Mouse (Mus musculus) liver, adult 2 months (tissue): ENCODE measurements around the gene Kcnh1. TPM values are rescaled to one million over a fixed set of nuclear protein-coding genes. Genes with fewer than 3 reads are reported as not detected.

Source experiments
- DNase-seq: peaks from one replicate; pipeline ENCODE4 v3.0.0-alpha.2; 2011; ENCODE audit warnings: low read depth, low spot score; ENCODE audit errors: extremely low read depth
- H3K27ac ChIP-seq: fragments of 200-500 bp; replicated peaks from 2 replicates; pipeline ENCODE4 v1.5.1; 2012; ENCODE audit warnings: low read depth, mild to moderate bottlenecking, control low read depth, inconsistent platforms, low read length; ENCODE audit not compliant: insufficient read depth
- H3K27me3 ChIP-seq: fragments of 200-500 bp; 2 replicates; pipeline ENCODE4 v1.6.1; 2012; ENCODE audit warnings: mild to moderate bottlenecking, moderate library complexity, low read length, inconsistent platforms; ENCODE audit not compliant: control insufficient read depth, insufficient read depth
- H3K36me3 ChIP-seq: fragments of 200-500 bp; 2 replicates; pipeline ENCODE4 v1.6.1; 2012; ENCODE audit warnings: low read length, inconsistent platforms; ENCODE audit not compliant: control insufficient read depth, insufficient read depth
- H3K4me1 ChIP-seq: fragments of 200-500 bp; 2 replicates; pipeline ENCODE4 v1.6.1; 2011; ENCODE audit warnings: low read length; ENCODE audit not compliant: control insufficient read depth, insufficient read depth
- H3K4me3 ChIP-seq: fragments of 200-500 bp; 2 replicates; pipeline ENCODE4 v1.5.1; 2011; ENCODE audit warnings: low read depth, mild to moderate bottlenecking, control low read depth, low read length, moderate library complexity; ENCODE audit not compliant: insufficient read depth
- H3K79me2 ChIP-seq: fragments of 200-500 bp; 2 replicates; pipeline ENCODE4 v1.6.1; 2012; ENCODE audit warnings: inconsistent platforms, mild to moderate bottlenecking, low read length, moderate library complexity; ENCODE audit not compliant: control insufficient read depth, insufficient read depth
- H3K9ac ChIP-seq: fragments of 200-500 bp; 2 replicates; pipeline ENCODE4 v1.6.1; 2012; ENCODE audit warnings: low read depth, mild to moderate bottlenecking, control low read depth, inconsistent platforms, low read length
- CTCF ChIP-seq: fragments of 200-500 bp; IDR thresholded peaks from 2 replicates; pipeline ENCODE4 v1.5.1; 2011; ENCODE audit warnings: low read depth, low read length, control low read depth
- POLR2A ChIP-seq: fragments of 200-500 bp; IDR thresholded peaks from 2 replicates; pipeline ENCODE4 v1.6.1; 2011; ENCODE audit warnings: low read length, control low read depth; ENCODE audit not compliant: insufficient read depth; ENCODE audit errors: extremely low read depth
- WGBS: fragments of 180-500 bp; shearing (Covaris S2); methylation state at CpG from one replicate; pipeline ENCODE4 v1.1.7; 2018; 5-methylcytosine and 5-hydroxymethylcytosine counted together
- polyA plus RNA-seq: library from polyadenylated mRNA; depleted of rRNA; stranded (reverse); fragments of >200 nt; gene quantifications from 2 replicates; pipeline ENCODE4 v1.2.3, GENCODE M21; 2012
- total RNA-seq: library from RNA; depleted of rRNA; stranded (reverse); fragments of >200 nt; gene quantifications from 2 replicates; pipeline ENCODE4 v1.2.3, GENCODE M21; 2014

Gene Kcnh1
- total and polyA plus RNA-seq, 2 experiments = not detected

- Histone ChIP-seq H3K9ac (no peak overlapping the region), H3K27me3 (no peaks in the 10 kb centered on the region), H3K4me3 (no peak overlapping the region), H3K36me3 (no peaks in the 10 kb centered on the region), H3K79me2 (no peaks in the 10 kb centered on the region), H3K4me1 (no peaks in the 10 kb centered on the region), H3K27ac (no peak overlapping the region)
- no peak for DNase-seq
- WGBS = 97% methylated on average over 1 of the region's 1 CpGs
- TF ChIP-seq POLR2A (no peak), CTCF (no peak)
These were observed 322.2 kb downstream of the Kcnh1 start for GRCm38 (mm10) chr1:192512821-192513220.

DNA sequence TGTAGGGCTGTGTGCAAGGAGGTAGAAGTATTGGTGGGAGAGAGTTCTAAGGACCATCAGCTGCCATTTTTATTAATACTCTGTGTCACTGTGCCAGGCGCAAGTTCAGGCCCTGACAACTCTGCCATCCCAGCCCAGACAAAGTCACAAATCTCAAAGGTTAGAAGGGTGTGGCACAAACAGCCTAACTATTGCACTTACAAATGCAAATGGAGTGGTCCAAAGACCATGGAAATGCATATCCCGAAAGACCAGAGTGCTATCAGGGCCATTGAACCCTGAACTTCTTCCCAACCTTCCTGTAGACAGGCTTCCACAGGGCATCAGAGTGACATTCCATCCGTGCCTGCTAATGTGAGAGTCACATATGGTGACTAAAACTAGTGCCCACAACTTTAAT, 324.8 kb downstream of the Kcnh1 start:
- no peaks in the 10 kb centered on the region for H3K79me2 ChIP-seq
- no peaks in the 10 kb centered on the region for H3K27me3 ChIP-seq
- H3K4me1 ChIP-seq = no peaks in the 10 kb centered on the region
- H3K4me3 ChIP-seq = no peak overlapping the region
- TF ChIP-seq CTCF (no peak), POLR2A (no peak)
- 82% methylated on average over 3 of the region's 3 CpGs for WGBS
- H3K9ac ChIP-seq = no peak overlapping the region
- no peak overlapping the region for H3K27ac ChIP-seq
- DNase-seq = no peak
- no peaks in the 10 kb centered on the region for H3K36me3 ChIP-seq

DNA sequence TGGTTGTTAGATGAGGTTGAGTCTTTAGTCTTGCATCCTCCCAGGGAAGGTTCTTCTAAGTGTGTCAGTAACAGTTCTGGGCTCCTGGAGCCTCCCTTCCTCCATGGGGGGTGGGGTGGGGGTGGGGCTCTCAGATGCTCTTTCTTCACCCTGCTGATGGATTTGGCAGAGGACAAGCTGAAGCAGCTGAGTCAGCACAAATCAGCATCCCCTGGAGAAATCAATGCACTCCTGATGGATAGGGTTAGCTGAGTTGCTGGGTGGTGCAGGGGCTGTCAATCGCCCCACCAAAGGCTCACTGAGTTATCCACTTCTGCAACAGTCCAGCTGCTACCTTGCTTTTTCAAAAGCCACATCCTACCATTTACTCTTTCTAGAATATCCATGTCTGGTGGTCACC, 329.1 kb downstream of the Kcnh1 start:
- Histone ChIP-seq H3K79me2 (no peaks in the 10 kb centered on the region), H3K27me3 (no peaks in the 10 kb centered on the region), H3K4me3 (no peak overlapping the region), H3K4me1 (no peaks in the 10 kb centered on the region; the same call in 1 of the 2 replicates), H3K9ac (no peak overlapping the region), H3K27ac (no peak overlapping the region), H3K36me3 (no peaks in the 10 kb centered on the region)
- no peak for DNase-seq
- TF ChIP-seq POLR2A (no peak), CTCF (no peak)
- WGBS = 68% methylated on average over 1 of the region's 1 CpGs

DNA sequence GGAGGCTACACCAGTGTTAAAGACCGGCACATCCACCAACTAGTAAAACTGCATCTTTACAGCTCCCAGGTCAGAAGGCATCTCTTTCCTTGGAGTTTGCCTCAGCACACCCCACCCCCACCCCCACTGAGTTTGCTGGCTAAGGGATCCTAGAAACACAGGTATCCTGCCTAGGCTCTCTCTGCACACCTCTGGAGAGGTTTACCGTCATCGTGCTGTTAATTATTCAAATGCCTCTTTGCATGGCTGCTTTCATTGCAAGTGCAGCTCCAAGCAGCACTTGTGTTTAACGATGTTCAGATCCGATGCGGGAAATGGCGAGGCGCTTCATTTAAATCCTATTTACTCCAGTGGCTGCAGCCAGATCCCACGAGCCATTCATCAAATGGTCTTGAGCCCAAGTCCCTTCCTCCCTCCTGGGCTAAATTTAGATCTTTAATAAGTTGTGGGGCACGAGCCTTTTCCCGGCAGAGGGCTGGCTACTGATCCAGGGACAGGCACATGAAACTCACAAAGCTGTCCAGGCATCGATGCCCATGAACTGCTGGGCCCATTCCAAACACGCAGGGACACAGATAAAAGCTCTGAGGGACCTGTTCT, 330.4 kb downstream of the Kcnh1 start:
- WGBS = 80% methylated on average over 13 of the region's 13 CpGs
- H3K4me1 ChIP-seq = no peaks in the 10 kb centered on the region; the same call in 1 of the 2 replicates

DNA sequence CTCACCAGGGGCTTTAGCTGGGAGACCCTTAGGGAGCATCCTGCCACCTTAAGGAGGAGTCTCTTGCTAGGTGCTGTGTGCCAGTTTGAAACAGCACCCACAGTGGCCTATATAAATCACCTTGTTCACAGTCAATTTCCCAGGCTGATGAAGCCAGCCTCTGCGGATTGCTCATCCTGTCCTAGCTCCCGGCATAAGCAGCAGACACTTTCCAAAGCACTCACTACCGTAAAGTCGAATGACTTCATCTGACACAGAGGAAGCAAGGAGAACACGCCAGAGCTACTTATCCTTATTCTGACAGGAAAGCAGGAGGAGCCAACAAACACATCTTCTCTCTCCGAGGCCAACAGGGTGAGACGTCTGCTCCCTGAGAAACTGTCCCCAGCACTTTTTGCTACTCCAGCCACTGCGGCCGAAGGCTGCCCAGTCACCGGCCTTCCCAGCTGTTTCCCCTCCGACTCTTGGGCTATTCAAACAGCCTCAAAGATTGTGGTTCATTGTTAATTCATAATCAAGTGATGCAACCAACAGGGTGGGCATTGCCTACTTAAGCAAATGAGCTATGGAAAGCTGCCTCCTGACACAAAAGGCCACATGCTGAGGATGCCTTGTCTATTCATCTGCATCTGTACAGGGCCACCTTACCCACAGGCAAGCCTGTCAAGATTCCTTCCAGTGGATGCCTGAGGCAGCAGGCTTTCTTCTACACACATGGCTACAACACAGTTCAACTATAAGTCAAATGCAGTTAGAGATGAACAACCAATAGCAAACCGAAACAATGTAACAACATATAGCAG, 332.0 kb downstream of the Kcnh1 start:
- Histone ChIP-seq H3K27ac (no peak overlapping the region), H3K27me3 (no peaks in the 10 kb centered on the region), H3K4me3 (no peak overlapping the region), H3K36me3 (no peaks in the 10 kb centered on the region), H3K79me2 (no peaks in the 10 kb centered on the region), H3K9ac (no peak overlapping the region), H3K4me1 (no peaks in the 10 kb centered on the region; the same call in 1 of the 2 replicates)
- no peak for TF ChIP-seq POLR2A
- no peak for TF ChIP-seq CTCF
- 74% methylated on average over 12 of the region's 12 CpGs for WGBS
- DNase-seq = no peak

More for the DNA sequence above, 330.4 kb downstream of the Kcnh1 start:
- no peak for DNase-seq
- TF ChIP-seq POLR2A (no peak), CTCF (no peak)
- no peaks in the 10 kb centered on the region for H3K36me3 ChIP-seq
- no peaks in the 10 kb centered on the region for H3K27me3 ChIP-seq
- no peak overlapping the region for H3K27ac ChIP-seq
- no peak overlapping the region for H3K9ac ChIP-seq
- H3K79me2 ChIP-seq = no peaks in the 10 kb centered on the region
- H3K4me3 ChIP-seq = no peak overlapping the region
